Mouse (Mus musculus) liver, embryonic 16.5 days (tissue): ENCODE measurements at regions not wholly inside any gene's neighbourhood (a gene's known extent, or its start where the extent isn't known, plus 50 kb on each side); places are given as distances from the start of the nearest gene placed in this dataset.

Experiments used
- ATAC-seq: fragments of 200-750 bp; cut with Nextera tagmentation; 2 replicates; pipeline ENCODE4 v1.8.0; 2017; ENCODE audit warnings: low read depth, mild to moderate bottlenecking, moderate number of reproducible peaks, moderate library complexity
- H3K27ac ChIP-seq: fragments of 300-500 bp; sonication (generic); 2 replicates; pipeline ENCODE4 v1.5.1; 2014; ENCODE audit warnings: mild to moderate bottlenecking, low read length
- H3K27me3 ChIP-seq: fragments of 300-500 bp; sonication (generic); 2 replicates; pipeline ENCODE4 v1.6.1; 2014; ENCODE audit warnings: low read depth, low read length, mixed read lengths; ENCODE audit not compliant: control insufficient read depth, insufficient read depth
- H3K36me3 ChIP-seq: fragments of 300-500 bp; sonication (generic); 2 replicates; pipeline ENCODE4 v1.6.1; 2014; ENCODE audit warnings: mild to moderate bottlenecking; ENCODE audit not compliant: control insufficient read depth, insufficient read depth
- H3K4me1 ChIP-seq: fragments of 300-500 bp; sonication (generic); 2 replicates; pipeline ENCODE4 v1.6.1; 2014; ENCODE audit warnings: low read depth, low read length, mixed read lengths; ENCODE audit not compliant: control insufficient read depth
- H3K4me2 ChIP-seq: fragments of 300-500 bp; sonication (generic); 2 replicates; pipeline ENCODE4 v1.6.1; 2014; ENCODE audit warnings: low read depth, low read length, mixed read lengths
- H3K4me3 ChIP-seq: fragments of 300-500 bp; sonication (generic); 2 replicates; pipeline ENCODE4 v1.5.1; 2014; ENCODE audit warnings: low read depth, mild to moderate bottlenecking, low read length
- H3K9ac ChIP-seq: fragments of 300-500 bp; sonication (generic); 2 replicates; pipeline ENCODE4 v1.6.1; 2014; ENCODE audit warnings: low read depth, low read length
- H3K9me3 ChIP-seq: fragments of 300-500 bp; sonication (generic); replicated peaks from 2 replicates; pipeline ENCODE4 v1.6.1; 2016; ENCODE audit warnings: low read length; ENCODE audit not compliant: control insufficient read depth
- WGBS: fragments of 180-500 bp; shearing (Covaris S2); extraction: QIAGEN DNeasy Blood & Tissue Kit; methylation state at CpG from one replicate; pipeline ENCODE4 v1.1.7; 2014; ENCODE audit not compliant: insufficient replicate concordance; 5-methylcytosine and 5-hydroxymethylcytosine counted together

GRCm38 (mm10) chr1:61331906-61332305, 306.7 kb upstream of the Pard3b start:
- no peaks in the 10 kb centered on the region for H3K4me1 ChIP-seq
- no peaks in the 10 kb centered on the region for H3K9me3 ChIP-seq
- H3K36me3 ChIP-seq, result no peaks in the 10 kb centered on the region
- WGBS, result 34% methylated on average over 3 of the region's 3 CpGs
- no peak overlapping the region for H3K27ac ChIP-seq
- H3K27me3 ChIP-seq, result no peaks in the 10 kb centered on the region
- H3K9ac ChIP-seq, result no peak overlapping the region
- H3K4me2 ChIP-seq, result no peak overlapping the region
- H3K4me3 ChIP-seq, result no peak overlapping the region
- no peak for ATAC-seq

GRCm38 (mm10) chr1:61336367-61336766, 302.3 kb upstream of the Pard3b start:
- no peaks in the 10 kb centered on the region for H3K27me3 ChIP-seq
- ATAC-seq, result no peak
- no peaks in the 10 kb centered on the region for H3K9me3 ChIP-seq
- H3K36me3 ChIP-seq, result no peaks in the 10 kb centered on the region
- H3K4me3 ChIP-seq, result no peak overlapping the region
- no peak overlapping the region for H3K9ac ChIP-seq
- H3K27ac ChIP-seq, result no peak overlapping the region
- H3K4me2 ChIP-seq, result no peak overlapping the region
- WGBS, result 65% methylated on average over 2 of the region's 2 CpGs
- no peaks in the 10 kb centered on the region for H3K4me1 ChIP-seq

GRCm38 (mm10) chr1:61352921-61353320, 285.7 kb upstream of the Pard3b start:
- ATAC-seq, result no peak
- no peaks in the 10 kb centered on the region for H3K4me1 ChIP-seq
- no peak overlapping the region for H3K4me2 ChIP-seq
- no peak overlapping the region for H3K27ac ChIP-seq
- no peaks in the 10 kb centered on the region for H3K27me3 ChIP-seq
- H3K9me3 ChIP-seq, result no peaks in the 10 kb centered on the region
- H3K36me3 ChIP-seq, result no peaks in the 10 kb centered on the region
- H3K4me3 ChIP-seq, result no peak overlapping the region
- no peak overlapping the region for H3K9ac ChIP-seq
- 42% methylated on average over 1 of the region's 1 CpGs for WGBS

GRCm38 (mm10) chr1:61353481-61353880, 285.1 kb upstream of the Pard3b start:
- no peaks in the 10 kb centered on the region for H3K4me1 ChIP-seq
- ATAC-seq, result no peak
- H3K9me3 ChIP-seq, result no peaks in the 10 kb centered on the region
- H3K4me2 ChIP-seq, result no peak overlapping the region
- no peaks in the 10 kb centered on the region for H3K36me3 ChIP-seq
- H3K4me3 ChIP-seq, result no peak overlapping the region
- no peak overlapping the region for H3K27ac ChIP-seq
- no peak overlapping the region for H3K9ac ChIP-seq
- no peaks in the 10 kb centered on the region for H3K27me3 ChIP-seq
- WGBS, result 49% methylated on average over 3 of the region's 3 CpGs

- WGBS, result 40% methylated on average over 5 of the region's 5 CpGs
- Histone ChIP-seq H3K36me3 (no peaks in the 10 kb centered on the region), H3K4me3 (no peak overlapping the region), H3K4me2 (no peak overlapping the region), H3K27me3 (no peaks in the 10 kb centered on the region), H3K9me3 (no peaks in the 10 kb centered on the region), H3K4me1 (no peaks in the 10 kb centered on the region), H3K27ac (no peak overlapping the region), H3K9ac (no peak overlapping the region)
- no peak for ATAC-seq
Measured at GRCm38 (mm10) chr1:61355241-61355640, 283.4 kb upstream of the Pard3b start.

- no peak overlapping the region for H3K9ac ChIP-seq
- no peaks in the 10 kb centered on the region for H3K36me3 ChIP-seq
- WGBS, result 68% methylated on average over 19 of the region's 19 CpGs
- no peak overlapping the region for H3K4me3 ChIP-seq
- no peak overlapping the region for H3K27ac ChIP-seq
- no peak for ATAC-seq
- H3K27me3 ChIP-seq, result no peaks in the 10 kb centered on the region
- H3K4me2 ChIP-seq, result no peak overlapping the region
- no peaks in the 10 kb centered on the region for H3K4me1 ChIP-seq
- H3K9me3 ChIP-seq, result no peaks in the 10 kb centered on the region
Measured at GRCm38 (mm10) chr1:61359011-61359930, 279.4 kb upstream of the Pard3b start.

- Histone ChIP-seq H3K9ac (no peak overlapping the region), H3K4me2 (no peak overlapping the region), H3K36me3 (no peaks in the 10 kb centered on the region), H3K27ac (no peak overlapping the region; the same call in 1 of the 2 replicates), H3K9me3 (peaks cover 2% of the 10 kb centered on the region; the same call in 1 of the 2 replicates), H3K27me3 (no peaks in the 10 kb centered on the region), H3K4me3 (no peak overlapping the region), H3K4me1 (no peaks in the 10 kb centered on the region; the same call in 1 of the 2 replicates)
- WGBS, result 43% methylated on average over 4 of the region's 4 CpGs
- peak; percentile 70 for ATAC-seq
Measured at GRCm38 (mm10) chr1:61372581-61372980, 266.0 kb upstream of the Pard3b start.

GRCm38 (mm10) chr1:61373661-61374491, 264.7 kb upstream of the Pard3b start:
- 31% methylated on average over 17 of the region's 17 CpGs for WGBS
- Histone ChIP-seq H3K27ac (peak overlapping the region; percentile 0; the same call in 1 of the 2 replicates), H3K9me3 (peaks cover 2% of the 10 kb centered on the region; the same call in 1 of the 2 replicates), H3K9ac (no peak overlapping the region; the same call in 1 of the 2 replicates), H3K36me3 (no peaks in the 10 kb centered on the region), H3K27me3 (no peaks in the 10 kb centered on the region), H3K4me2 (peak overlapping the region; percentile 22; the same call in 1 of the 2 replicates), H3K4me1 (no peaks in the 10 kb centered on the region; the same call in 1 of the 2 replicates), H3K4me3 (no peak overlapping the region)
- ATAC-seq, result peak; percentile 62
